Mouse (Mus musculus) frontal cortex, adult (tissue): ENCODE measurements around the gene Kif1c.

Source experiments
- ATAC-seq: cut with Nextera tagmentation; 2 replicates; pipeline ENCODE4 v1.9.2; 2017; ENCODE audit warnings: mild to moderate bottlenecking, moderate library complexity, mixed read lengths; ENCODE audit not compliant: low TSS enrichment

Kif1c gene

DNA sequence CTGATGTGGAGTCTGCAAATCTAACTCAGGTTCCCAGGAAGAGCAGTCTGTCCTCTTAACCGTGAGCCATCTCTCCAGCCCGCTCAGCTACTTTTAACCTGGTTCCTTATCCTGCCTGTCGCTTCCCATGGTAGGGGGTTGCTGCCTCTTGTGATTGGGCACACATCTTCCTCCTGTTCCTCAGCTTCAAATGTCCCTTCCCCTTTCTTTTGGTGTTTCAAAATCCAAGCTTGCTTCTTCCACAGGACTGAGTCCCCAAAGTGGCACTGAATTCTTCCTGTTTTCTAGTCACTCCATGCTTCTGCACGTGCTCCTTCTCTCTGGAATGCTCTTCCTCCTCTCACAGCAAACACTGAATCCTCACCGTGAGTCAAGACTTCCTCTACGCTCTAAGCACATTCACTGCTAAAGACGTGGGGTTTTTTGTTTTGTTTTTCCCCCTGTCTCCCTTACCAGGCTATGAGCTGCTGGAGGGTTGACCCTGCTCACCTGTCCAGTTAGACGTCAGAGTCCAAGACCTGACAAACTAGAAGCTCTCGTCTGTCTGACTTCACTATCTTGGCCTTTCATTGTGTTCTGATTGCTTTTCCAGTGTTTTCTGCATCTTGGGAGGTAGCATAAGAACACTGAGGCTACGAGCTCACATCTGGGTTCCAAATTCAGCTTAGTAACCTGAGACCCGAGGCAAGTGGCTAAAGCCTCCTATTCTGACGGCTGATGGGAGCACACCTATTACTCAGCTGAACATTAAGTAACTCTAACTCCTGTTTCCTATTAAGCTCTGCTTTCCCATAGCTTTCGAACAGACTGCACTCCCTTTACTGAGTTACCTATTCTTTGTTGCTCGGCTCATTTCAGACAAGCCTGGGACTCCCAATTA lies 32.8 kb upstream of the Kif1c start:
- no peak for ATAC-seq

DNA sequence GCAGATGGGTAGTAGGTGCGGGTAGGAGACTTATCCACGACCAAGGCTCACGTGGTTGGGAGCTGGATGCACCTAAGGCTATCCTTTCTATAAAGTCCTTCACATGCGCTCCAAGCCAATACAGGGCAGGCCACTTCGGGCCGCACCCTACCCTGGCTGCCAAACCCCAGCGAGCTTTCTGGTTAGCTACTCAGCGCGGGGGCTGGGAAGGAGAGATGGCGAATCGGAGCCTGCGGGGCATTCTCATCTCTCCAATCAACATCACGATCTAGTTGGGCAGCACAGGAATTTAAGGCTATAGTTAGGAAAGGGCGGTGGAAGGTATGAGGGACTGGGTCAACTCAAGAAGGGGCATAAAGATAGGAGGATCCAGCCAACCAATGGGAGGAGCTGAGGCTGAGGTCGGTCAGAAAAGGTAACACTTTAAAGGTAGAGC lies 32.0 kb upstream of the Kif1c start:
- ATAC-seq: no peak

DNA sequence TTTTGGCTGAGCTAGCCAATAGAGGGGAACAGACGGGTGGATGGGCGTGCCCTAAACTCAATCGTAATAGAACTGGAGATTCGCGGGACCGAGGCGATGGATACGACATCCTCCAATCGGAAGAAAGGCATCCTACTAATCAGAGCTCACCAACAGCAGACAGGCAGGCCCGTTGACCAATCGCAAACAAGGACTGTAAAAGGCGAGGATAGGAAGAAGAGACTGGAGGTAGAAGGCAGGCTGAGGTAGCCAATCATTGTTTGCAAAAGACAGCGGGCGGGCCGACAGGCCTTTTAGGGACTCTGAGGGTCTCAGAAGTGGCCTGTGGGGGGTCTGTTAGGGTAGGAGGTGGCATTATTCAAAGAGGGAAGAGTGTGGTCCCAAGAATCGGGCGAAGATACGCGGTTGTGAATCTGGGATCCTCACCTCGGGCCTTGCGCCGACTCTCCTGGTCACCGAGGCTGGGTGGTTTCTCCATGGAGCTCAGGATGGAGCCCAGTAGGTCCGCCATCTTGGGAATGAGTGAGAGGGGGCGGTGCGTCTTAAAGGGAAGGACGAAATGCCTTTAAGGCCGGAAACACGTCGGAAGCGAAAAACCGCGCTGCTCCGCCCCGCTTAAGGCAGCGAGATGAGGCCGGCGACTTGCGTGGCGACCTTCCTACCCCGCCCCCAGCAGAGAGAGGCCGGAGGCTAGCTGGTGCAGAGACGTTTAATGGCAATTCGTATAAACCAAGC lies 31.4 kb upstream of the Kif1c start, which contains the start of gene Spag7:
Gene Spag7 (minus strand): TSS at position 646 of the 735 bp plus-strand sequence.
- ATAC-seq: peak; percentile 92

DNA sequence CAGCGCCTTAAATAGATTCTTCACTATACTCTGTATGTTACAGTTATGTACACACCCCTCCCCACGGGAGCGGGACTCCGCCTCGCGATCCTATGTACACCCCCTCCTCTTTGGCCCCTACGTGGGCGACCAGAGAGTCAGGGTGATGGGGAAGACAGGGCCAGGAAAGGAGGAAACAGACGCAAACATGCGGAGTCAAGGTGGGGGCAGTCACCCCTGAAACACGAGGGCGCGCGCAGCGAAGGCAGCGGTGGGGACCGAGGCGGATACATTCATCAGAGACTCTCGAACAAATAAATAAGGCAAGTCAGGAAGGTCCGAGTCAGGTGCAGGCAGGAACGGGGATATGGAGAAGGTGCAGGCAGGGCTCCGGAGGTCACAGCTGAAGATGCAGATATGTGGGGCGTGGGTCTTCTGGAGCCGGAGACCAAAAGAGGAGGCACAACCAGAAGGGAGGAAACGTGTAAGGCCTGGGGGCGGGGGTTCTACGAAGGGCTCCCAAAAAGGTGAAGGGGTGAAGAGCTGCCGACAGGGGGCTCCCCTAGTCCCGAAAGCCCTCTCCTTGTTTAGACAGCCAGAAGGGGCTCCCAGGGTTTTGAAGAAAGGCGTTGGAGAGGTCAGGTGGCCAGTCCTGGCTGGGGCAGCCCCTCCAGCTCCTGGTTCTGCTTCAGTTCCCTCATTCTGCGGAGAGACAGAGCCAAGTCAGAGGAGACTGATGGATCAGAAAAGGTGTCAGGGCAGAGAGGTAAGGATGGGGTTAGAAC lies 30.6 kb upstream of the Kif1c start:
- ATAC-seq: 0 out of 2 replicates have a peak, but pooled peaks have one; percentile 8

DNA sequence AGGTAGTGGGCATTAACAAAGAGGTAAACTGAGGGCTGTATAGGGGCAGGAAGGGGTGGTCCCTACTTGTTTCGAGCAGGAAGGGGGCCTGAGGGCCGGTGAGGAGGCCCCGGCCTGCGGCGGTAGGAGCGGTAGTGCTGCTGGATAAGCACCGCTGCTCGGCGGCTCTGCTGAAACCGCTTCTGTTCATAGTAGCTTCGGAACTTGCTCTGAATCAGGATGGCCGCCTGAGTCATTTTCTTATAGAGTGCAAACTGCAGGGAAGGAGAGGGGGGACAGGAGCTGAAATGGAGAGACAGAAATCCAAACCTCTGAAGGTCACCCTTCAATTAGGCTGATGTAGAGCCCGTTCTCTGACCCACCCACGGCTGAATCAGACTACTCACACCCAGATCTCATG lies 29.9 kb upstream of the Kif1c start:
- ATAC-seq: no peak

DNA sequence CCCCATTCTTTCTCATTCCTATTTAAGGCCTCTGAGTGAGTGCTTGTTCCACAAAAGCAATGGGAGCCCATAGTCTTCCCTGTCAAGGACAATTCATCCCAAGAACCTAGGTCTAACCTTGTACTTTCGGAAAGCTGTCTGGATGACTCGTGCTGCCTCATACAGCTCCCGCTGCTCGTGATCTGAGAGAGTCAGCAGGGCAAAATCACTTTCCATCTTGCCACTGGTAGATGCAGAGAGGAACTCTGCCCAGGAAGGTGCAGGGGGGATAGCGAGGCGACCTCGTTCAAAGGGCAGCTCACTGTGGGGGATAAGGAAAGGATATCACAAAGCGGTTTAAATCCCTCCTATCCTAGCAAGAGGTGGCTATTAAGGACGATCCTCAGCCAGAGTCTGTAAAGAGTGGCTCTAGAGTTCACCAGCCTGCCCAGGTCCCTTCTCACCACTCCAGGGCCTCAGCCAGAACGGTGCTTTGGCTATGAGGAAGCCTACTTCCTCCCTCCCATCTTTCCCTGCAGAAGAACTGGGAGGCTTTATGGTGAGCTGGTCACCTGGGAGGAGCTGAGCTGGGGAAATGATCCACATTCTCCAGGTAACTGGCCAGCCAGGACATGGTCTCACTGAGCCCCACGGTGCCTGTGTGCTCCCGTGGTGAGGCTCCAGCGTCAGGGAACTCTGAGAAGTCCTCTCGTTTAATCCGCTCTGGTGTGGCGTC lies 28.9 kb upstream of the Kif1c start:
- ATAC-seq: no peak

DNA sequence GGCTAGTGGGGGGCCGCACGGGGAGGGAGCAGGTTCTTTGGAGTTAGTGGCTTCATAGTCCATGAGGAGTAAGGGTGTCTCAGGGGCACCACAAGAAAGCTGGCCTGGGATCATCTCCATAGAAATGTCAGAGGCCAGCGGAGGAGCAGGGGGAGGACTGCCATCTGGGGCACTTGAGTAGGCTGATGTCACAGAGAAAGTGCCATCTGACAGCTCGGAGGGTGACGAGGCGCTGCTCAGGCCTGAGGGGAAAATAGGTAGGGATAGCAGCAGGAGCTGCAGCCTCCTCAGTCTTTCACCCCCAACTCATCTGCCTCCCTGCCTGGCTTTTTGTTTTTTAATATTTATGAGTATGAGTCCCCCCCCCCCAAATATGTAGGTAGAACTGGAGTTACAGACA lies 26.3 kb upstream of the Kif1c start:
- no peak for ATAC-seq

DNA sequence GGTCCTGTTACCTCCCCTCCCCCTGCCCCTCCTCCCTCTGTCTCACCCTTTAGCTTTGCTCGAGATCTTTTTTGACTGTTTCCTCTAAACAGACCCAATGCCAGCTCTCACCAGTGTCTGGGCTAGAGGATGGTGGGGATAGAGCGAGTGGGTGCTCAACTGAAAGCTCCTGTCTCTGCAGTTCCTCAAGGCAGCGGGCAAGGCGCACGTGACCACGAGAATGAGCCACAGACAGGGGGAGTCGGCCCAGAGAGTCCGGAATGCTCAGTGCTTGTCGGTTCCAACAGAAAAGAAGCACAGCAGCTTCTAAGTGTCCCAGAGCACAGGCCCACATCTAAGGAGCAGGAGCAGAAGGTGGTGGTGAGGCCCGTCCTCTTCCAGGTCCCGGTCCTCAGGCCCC lies 25.8 kb upstream of the Kif1c start:
- no peak for ATAC-seq

DNA sequence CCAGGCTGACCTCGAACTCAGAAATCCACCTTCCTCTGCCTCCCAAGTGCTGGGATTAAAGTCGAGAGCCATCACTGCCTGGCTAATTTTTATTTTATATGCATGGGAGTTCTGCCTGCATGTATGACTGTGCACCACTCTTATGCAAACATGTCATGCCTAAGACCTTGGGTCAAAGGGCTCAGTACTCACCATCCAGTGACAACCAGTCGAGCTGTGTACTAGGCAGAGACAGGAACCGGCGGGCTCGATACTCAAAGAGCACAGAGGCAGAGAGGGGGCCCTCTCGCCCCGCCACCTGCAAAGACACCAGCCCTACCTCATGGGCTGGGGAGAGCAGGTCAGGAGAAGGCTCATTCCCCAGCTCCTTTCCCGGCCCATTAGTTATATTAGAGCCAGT lies 22.3 kb upstream of the Kif1c start:
- no peak for ATAC-seq

DNA sequence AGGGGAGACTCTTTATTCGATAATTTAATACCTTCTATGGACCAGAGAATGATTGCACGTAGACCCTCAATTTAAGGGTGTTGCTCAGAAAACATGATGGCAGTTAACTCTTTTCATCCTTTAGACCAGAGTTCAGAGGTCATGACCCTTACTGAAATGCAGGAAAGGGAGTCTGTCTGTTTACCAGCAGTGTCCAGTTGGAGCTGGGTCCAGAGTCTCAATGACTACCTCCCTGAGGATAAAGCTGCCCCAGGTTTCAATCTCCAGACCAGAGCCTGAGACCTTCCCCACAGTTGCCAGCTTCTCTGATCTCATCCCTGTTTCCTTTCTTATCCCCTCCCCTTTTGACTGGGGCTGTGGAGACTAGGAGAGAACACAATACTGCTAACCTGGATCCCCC lies 21.8 kb upstream of the Kif1c start:
- ATAC-seq: no peak

DNA sequence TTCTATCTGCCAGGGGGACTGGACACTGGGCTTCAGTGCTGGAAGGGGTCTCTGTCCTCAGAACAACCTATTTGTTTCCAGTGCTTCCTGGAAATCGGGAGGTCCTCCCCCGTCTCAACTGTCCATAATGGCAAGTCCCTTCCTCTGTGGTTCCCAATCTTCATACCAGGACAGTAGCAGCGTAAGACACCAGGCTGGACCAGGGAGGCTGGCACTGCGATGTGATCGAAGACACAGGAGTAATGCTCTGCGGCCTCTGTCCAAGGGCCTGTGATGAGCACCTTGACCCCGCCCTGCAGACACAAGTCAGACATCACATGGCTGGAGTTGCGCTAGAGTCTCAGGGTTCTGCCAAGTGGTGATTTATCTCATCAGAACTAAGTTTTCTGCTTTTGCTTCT lies 21.0 kb upstream of the Kif1c start:
- ATAC-seq: no peak

DNA sequence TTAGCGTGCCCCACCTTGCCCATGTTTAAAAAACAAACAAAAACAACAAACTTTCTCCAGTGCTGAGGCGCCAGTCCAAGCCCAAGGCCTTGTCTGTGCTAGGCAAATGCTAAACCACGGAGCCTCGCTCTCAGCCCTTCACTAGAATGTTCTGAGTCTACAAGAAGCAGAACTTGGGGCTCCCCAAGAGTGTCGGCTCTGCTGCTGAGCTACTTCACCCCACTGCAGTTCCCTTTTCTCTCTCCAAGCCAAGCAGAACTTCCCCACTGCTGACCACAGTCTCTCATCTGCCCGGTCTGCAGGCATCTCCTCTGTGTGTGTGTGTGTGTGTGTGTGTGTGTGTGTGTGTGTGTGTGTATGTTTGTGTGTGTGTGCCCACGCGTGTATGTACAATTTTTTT lies 20.5 kb upstream of the Kif1c start:
- no peak for ATAC-seq

DNA sequence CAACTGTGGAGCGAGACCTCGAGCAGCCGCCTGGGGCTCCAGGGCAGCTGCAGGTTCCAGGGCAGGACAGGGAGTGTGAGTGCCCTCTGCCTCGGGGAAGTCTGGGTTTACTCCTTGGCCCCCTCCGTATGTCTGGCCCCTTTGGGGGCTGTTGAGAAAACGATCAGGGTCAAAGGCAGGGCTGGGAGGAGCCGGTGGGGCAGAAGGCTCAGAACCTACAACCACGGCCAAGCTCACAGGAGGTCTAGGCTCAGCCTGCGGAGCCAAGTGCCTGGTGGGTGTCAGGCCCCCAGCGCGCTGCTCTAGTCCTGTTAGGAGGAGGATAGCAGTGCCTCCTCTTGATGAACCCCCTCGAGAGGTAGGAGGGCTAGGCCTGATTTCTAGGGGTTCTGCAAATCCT lies 19.2 kb upstream of the Kif1c start:
- no peak for ATAC-seq

DNA sequence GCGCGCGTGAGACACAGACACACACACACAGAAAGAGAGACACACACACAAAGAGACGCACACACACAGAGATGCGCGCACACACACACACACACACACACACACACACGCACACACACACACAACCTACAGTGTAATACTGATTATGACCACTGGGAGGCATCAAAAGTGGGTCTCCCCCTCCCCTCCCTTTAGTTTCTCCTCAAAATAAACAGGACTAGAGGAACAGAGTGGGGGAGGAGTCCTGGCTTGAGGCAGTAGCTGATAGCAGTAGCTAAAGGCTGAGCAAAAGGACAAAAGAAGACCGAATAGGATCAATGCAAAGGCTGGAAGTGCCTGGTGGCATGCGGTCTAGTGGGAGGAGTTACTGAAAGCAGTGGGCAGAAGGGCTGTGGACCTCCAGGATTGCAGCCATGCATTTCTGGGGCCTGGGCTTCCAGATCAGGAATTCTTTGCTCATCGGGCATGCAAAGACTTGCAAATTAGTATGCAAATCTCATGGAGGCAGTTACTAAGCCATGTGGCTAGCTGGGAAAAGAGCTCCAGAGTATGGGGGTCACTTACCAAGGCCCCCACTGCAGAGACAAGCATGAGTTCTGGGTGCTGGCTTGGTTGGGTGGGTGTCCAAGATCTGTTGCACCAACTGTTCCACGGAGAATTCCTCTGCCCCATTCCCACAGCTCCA lies 18.3 kb upstream of the Kif1c start:
- peak; percentile 38; the same call in 1 of the 2 replicates for ATAC-seq

DNA sequence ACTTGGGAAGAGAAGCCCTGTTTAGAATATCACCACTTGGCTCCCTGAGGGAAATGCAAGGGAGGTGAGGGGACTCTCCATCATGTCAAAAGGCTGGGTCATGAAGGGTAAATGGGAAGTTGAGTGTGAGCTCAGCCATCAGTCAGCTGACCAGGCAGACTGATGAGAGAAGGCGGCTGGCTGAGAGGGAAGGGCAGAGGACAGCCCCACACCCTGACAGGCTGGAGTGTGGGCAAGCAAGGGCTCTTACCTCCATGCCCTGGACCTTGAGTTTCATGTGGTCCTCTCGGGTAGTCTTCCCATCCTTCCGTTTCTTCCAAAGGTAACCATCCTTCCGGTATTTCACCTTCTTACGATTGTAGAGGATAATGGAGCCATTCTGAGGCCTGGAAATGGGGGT lies 16.7 kb upstream of the Kif1c start:
- ATAC-seq: no peak

DNA sequence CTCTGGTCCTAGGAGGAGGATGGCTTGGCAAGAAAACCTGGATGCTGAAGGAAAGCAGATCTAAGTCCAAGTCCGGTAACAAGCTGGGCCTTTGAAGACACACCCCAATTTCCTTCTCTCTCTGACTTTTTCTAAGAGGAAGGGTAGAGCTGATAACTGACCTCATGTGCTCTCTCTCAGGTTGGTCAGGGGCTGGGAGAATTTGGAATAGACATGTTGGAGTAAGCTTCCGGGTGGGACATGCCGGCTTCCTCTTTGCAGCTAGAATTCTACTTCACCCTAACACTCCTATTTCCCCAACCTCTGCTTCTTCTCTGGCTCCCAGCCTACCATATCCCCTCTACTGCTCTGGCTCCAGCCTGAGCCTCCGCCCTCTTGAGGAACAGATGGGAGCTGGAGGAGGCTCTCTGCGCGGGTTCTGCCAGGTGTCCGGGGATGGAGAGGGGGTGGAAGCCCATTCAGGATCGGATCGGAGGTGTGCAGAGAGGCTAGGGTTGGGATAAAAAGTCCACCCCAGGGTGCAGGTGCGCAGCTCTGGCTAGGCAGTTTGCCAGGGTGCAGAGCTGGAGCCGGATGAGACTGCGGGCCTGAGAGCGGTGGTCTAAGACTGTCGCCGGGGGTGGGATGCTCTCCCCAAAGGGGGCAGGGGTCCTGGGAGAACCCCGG lies 13.3 kb upstream of the Kif1c start:
- peak; percentile 64 for ATAC-seq

DNA sequence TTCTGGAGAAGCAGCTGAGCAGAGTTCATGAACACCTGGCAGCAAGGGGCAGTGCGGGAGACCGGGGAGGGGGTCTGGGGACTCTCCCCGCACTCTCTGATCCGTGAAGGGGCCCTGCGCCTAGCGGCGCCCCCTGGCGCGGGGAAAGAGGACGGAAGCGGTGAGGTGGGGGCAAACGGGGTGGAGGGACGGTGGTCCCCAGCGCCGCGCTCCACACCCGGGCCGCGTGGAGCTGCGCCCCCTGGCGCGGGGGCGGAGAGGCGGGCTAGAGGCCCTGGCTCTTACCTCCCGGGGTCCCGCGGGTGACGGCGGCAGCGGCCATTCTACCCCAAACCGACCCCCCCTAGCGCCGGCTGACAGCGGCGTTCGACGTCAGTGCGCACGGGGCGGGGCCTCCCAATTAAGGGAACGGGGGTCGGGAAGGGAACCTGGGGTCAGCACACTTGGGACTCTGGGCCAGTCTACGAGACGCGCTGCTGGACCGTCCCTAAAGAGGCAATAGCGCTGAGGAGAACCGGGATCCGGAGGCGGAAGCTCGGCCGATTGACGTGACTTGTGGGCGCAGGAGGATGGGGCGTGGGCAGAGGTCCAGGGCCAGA lies 12.6 kb upstream of the Kif1c start, which contains the start of gene Camta2:
Gene Camta2 (minus strand): TSS at position 505 of the 599 bp plus-strand sequence.
- ATAC-seq: peak; percentile 56

DNA sequence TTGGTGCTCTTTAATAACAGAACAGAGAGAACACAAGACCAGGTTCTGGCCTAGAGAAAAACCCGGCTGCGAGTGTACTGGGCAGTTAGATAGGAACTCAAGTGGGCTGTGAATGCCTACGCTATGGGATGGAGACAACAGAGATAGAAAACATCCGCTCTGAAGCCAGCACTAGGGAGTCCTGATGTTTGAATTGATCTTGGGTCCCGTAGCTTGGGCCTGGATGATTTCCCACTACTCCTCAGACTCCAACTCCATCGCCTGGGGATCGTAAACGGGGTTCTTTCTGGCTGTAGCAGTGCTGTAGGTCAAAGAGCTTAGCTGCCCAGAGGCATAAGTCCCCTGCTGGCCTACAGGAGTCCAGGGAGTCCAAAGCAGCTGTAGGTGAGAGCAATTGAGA lies 12.0 kb upstream of the Kif1c start:
- ATAC-seq: no peak

DNA sequence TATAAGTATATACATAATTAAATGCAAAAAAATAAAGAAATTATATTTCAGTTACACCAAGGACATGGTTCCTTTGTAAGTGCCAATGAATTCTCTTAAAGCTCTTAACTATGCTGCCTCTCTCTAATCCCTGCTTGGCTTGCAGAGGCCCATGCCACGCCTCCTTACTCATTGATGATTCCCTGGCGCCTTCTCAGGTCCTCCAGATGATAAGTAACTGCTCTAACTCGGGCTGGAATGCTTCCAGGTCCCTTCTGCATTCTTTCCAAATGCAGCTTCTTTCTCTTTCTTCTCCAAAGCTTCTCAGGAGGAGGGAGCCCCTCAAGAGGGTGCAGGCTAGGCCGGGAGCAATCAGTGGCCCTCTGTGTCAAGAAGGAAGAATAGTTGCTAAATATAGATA lies 10.8 kb upstream of the Kif1c start:
- ATAC-seq: no peak

DNA sequence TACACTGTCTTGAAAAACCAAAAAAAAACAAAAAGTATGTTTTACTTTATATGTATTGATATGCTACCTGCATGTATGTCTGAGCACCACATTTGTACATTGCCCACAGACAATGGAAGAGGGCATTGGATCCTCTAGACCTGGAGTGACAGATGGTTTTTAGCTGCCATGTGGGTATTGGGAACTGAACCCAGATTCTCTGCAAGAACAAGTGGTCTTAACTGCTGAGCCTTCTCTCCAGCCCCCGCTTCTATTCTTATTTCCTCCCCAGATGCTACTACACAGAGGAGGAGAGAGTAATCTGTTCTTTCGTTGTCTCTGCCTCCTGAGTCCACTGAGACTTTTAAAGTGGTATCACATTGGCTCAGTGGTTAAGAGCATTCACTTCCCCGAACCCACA lies 6.8 kb upstream of the Kif1c start:
- ATAC-seq: peak; percentile 47; the same call in 1 of the 2 replicates
